Mouse (Mus musculus): Measurements from ENCODE around the gene Klc1.

- TF ChIP-seq CTCF (IDR thresholded peaks at IDR 0.05; ENCODE audit: low read depth, low read length) (no peak), POLR2A (IDR thresholded peaks at IDR 0.05; ENCODE audit: borderline replicate concordance, low read depth, low read length) (no peak)
These were observed 51.1 kb downstream of the Klc1 start for GRCm38 (mm10) chr12:111809762-111810161.

Measured in bone marrow macrophage, adult 2 months (primary cell).